In the genomic region with DNA sequence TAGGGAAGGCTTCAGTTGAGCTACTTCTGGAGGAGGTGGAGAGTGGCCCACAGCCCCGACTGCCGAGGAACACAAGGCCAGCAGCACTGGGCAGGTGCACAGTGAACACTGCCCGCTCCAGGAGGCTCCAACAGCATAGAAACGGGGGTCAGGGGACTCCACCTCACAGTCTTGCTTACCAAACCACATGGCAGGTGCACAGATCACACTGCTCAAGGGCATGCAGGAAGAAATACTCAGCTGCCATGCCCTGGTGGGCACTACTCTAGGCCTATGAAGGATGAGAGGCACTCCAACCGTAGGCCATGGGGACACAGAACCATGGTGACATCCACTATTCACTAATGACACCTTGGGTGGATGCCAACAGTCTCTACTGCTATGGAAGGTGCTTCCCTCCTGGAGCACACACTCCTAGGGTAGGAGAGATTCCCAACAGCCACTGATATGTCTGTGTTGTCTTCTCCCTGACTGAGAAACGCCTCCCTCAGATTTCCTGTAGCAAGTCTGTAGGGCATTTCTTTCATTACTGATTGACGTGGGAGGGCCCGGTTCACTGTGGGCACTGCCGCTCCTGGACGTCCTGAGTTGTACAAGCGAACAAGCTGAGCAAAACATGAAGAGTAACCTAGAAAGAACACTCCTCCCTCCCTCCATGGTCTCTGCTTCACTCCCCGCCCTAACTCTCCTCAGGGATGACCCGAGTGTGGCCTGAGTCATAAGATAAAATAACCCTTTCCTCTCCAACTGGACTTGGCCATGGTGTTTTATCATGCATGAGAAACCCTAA, we compare ENCODE assay signal across 13 mouse cellular contexts. TPM values are rescaled to one million over a fixed set of nuclear protein-coding genes. Genes with fewer than 3 reads are reported as not detected.
A peak's percentile ranks its signal among the peaks of the same experiment; 100 is the strongest.
DNase-seq lines count a peak whose midpoint lies in the region; ATAC-seq and TF ChIP-seq lines count a peak whose summit lies in the region.
"Had no signal": no experiment of that assay in that cellular context is flagged by ENCODE, and none has a peak within 500 bp of the region (broad histone marks: within the 10 kb centered on the region; RNA-seq: fewer than 3 reads in every experiment).

No protein-coding gene starts in this region.

- H3K9ac ChIP-seq in liver, embryonic 13.5 days = 0 out of 2 replicates have a peak overlapping the region, but pooled peaks have one; percentile 9
- H3K9ac ChIP-seq: hindbrain, embryonic 14.5 days had no signal

- no peak for DNase-seq in layer of hippocampus, adult 2 months (ENCODE audit: low spot score in 2 of 2)
- no peak for DNase-seq in layer of hippocampus, postnatal 14 days (ENCODE audit: low spot score in 2 of 2)
- DNase-seq in kidney, adult 18-20 months = peak; percentile 66
- no peak for DNase-seq in liver, embryonic 13.5 days
- DNase-seq in spleen, postnatal 36 days (ENCODE audit: low spot score in 2 of 2) = no peak
- DNase-seq in right cerebral cortex, postnatal 25 days = no peak
- DNase-seq: adrenal gland, adult 2 months; cerebellum, adult 8-10 months; midbrain, embryonic 14.5 days; spleen, adult 18-20 months; thymus, postnatal 4 days had no signal

- H3K27ac ChIP-seq in layer of hippocampus, adult 2 months = peak overlapping the region; percentile 80; the same call in 1 of the 2 replicates
- peak overlapping the region; percentile 81 for H3K27ac ChIP-seq in brown adipose tissue, adult 24 weeks (replicated peaks; ENCODE audit: low read depth, low read length)
- H3K27ac ChIP-seq in liver, embryonic 13.5 days = peak overlapping the region; percentile 63
- H3K27ac ChIP-seq: hindbrain, embryonic 14.5 days had no signal

- H3K4me1 ChIP-seq in brown adipose tissue, adult 24 weeks (ENCODE audit: control insufficient read depth, insufficient read depth, insufficient read length, low read length) = peaks cover 30% of the 10 kb centered on the region
- peaks cover 80% of the 10 kb centered on the region for H3K4me1 ChIP-seq in liver, embryonic 13.5 days (replicated peaks)

- H3K36me3 ChIP-seq in liver, embryonic 13.5 days = peaks cover 53% of the 10 kb centered on the region

- WGBS in liver, embryonic 13.5 days (ENCODE audit: insufficient replicate concordance) = 59% methylated on average over 13 of the region's 13 CpGs

- H3K4me2 ChIP-seq in liver, embryonic 13.5 days = no peak overlapping the region
- H3K4me2 ChIP-seq: hindbrain, embryonic 14.5 days had no signal

- no peaks in the 10 kb centered on the region for H3K9me3 ChIP-seq in liver, embryonic 13.5 days (replicated peaks)

- H3K4me3 ChIP-seq in layer of hippocampus, adult 2 months = no peak overlapping the region
- H3K4me3 ChIP-seq in brown adipose tissue, adult 24 weeks (ENCODE audit: insufficient read depth, low read depth, low read length) = no peak overlapping the region
- no peak overlapping the region for H3K4me3 ChIP-seq in liver, embryonic 13.5 days (replicated peaks)

- no peak for ATAC-seq in liver, embryonic 13.5 days (ENCODE audit: low read depth)

- no peak for TF ChIP-seq CTCF in layer of hippocampus, adult 2 months (conservative IDR thresholded peaks at IDR 0.05)

- no peaks in the 10 kb centered on the region for H3K27me3 ChIP-seq in liver, embryonic 13.5 days

RNA-seq across cellular contexts. Expression of a gene that starts 7.2 kb away (rescaled TPM):
- total RNA-seq in layer of hippocampus, adult 2 months (2021) = 10 to 100 TPM; 86.1 to 86.5 TPM
- 10 to 100 TPM; 94.1 to 94.8 TPM for total RNA-seq in layer of hippocampus, postnatal 14 days (2021)
- polyA plus RNA-seq in brown adipose tissue, adult 24 weeks (2012; ENCODE audit: insufficient read depth, insufficient read length, missing spikeins) = 80.3 and 82.0 TPM in 2 replicates
- polyA plus RNA-seq in liver, embryonic 13.5 days (2015; fragmentation: Nextera tagmentation; extraction: Ambion mirVana) = 35.5 and 38.3 TPM in 2 replicates

RNA-seq across cellular contexts. Expression of a gene that starts 45.2 kb away (rescaled TPM):
- total RNA-seq in layer of hippocampus, adult 2 months (2021) = 10 to 100 TPM; 35.2 to 46.9 TPM
- total RNA-seq in layer of hippocampus, postnatal 14 days (2021) = 10 to 100 TPM; 34.9 to 38.0 TPM
- polyA plus RNA-seq in brown adipose tissue, adult 24 weeks (2012; ENCODE audit: insufficient read depth, insufficient read length, missing spikeins) = 84.1 and 118 TPM in 2 replicates
- 46.5 and 52.1 TPM in 2 replicates for polyA plus RNA-seq in liver, embryonic 13.5 days (2015; fragmentation: Nextera tagmentation; extraction: Ambion mirVana)

RNA-seq across cellular contexts. Expression of a gene that starts 45.4 kb away (rescaled TPM):
- total RNA-seq in layer of hippocampus, adult 2 months (2021) = 10 to 100 TPM; 16.3 to 17.1 TPM
- total RNA-seq in layer of hippocampus, postnatal 14 days (2021) = 10 to 100 TPM; 17.2 to 18.0 TPM
- polyA plus RNA-seq in brown adipose tissue, adult 24 weeks (2012; ENCODE audit: insufficient read depth, insufficient read length, missing spikeins) = 3.7 and 4.8 TPM in 2 replicates
- 5.2 and 6.9 TPM in 2 replicates for polyA plus RNA-seq in liver, embryonic 13.5 days (2015; fragmentation: Nextera tagmentation; extraction: Ambion mirVana)

RNA-seq across cellular contexts. Expression of a gene that starts 57.3 kb away (rescaled TPM):
- total RNA-seq in layer of hippocampus, adult 2 months (2021) = 10 to 100 TPM; 35.6 to 37.0 TPM
- 10 to 100 TPM; 43.9 to 44.9 TPM for total RNA-seq in layer of hippocampus, postnatal 14 days (2021)
- 1.9 and 3.0 TPM in 2 replicates for polyA plus RNA-seq in brown adipose tissue, adult 24 weeks (2012; ENCODE audit: insufficient read depth, insufficient read length, missing spikeins)
- 4.8 and 5.1 TPM in 2 replicates for polyA plus RNA-seq in liver, embryonic 13.5 days (2015; fragmentation: Nextera tagmentation; extraction: Ambion mirVana)
